Mouse (Mus musculus): ENCODE results near the gene Rlim. TPM values are rescaled to one million over a fixed set of nuclear protein-coding genes. Genes with fewer than 3 reads are reported as not detected.

The Rlim gene
- 10 to 100 TPM; 27.0 to 27.8 TPM for polyA plus RNA-seq (2017; shearing (Covaris generic))

DNA sequence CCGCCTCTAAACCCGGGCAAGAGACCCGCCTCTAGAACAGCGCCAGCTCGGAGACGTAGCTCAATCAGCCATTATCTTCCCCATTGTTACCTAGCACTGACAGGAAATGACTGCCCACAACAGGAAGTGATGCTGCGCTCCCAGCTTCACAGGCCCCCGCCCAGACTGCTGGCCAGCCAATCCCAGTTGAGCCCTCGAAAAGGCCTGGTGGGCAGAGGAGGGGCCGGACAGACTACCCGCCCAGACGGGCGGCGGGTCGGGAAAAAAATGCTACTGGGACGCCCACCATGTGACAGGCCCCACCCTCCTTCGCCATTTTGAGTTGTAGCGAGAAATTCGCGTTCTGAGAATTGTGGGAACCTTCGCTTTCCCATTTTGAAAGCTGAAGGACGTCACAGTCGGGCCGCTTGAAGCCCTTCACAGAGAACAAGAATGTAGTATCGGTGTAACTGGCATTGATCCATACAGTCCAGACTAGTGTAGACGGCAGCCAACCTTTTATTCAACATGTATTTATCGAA is at the start of gene Rlim:
Gene Rlim (minus strand): TSS at position 116 of the 521 bp plus-strand sequence.
- ATAC-seq, result peak; percentile 98

- no peak for ATAC-seq
Observed at GRCm38 (mm10) chrX:104017196-104017595, 36.1 kb upstream of the Rlim start.

- no peak for ATAC-seq
Observed at GRCm38 (mm10) chrX:104015048-104015447, 34.0 kb upstream of the Rlim start.

DNA sequence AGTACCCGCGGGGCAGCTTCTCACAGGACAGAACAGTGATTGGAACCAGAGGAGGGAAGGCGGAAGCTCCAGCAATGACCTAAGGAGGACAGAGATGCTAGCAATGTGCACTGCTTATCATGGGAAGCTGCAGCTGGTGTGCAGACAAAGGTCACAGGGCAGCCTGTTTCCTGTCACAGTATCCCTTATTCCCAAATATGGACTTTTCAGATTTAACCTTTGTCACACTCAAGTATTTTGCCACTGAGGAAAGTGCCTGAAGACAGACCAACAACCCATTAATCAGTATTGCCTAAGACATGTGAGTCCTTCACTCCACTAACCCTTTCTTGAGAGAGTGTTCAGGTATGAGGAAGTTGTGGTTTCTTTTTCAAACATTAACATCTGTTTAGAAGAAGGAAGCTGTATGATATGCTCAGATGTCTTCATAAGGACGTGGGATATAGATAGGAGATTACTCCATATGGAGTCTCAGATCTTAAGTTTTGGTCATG is 32.3 kb upstream of the Rlim start:
- no peak for ATAC-seq

- no peak for ATAC-seq
Observed at GRCm38 (mm10) chrX:103994741-103995140, 13.7 kb upstream of the Rlim start.

DNA sequence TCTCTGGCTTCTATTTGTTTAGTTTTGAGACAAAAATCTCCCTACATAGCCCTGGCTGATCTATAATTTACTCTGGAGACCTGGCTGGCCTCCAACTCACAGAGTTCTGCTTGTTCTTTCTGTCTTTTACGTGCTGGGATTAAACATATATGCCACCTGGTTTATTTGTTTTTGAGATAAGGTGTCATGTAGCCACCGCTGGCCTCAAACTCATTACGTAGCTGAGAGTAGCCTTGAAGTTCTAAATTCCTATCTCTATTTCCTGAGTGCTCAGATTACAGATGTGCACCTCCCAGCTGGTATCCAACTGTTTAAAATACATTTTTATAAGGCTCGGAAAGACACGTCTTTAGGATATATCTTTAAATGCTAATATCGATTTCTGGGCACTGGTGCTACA is 12.8 kb upstream of the Rlim start:
- no peak for ATAC-seq

DNA sequence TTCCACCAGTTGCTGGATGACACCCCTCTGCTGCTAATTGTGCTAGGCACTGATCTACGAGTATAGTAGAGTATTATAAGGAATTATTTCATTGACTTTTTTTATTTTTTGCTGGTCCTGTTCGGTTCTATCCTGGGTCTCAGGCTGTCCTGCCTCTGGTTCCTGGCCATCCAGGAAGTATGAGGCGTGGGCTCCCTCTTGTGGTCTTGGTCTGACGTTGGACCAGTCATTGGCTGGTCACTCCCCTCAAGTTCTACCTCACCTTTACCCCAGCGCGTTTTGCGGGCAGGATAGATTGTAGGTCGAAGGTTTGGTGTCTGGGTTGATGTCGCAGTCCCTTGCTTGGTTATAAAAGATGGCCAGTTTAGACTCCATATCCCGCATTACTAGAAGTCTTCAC is 10.6 kb upstream of the Rlim start:
- no peak for ATAC-seq

DNA sequence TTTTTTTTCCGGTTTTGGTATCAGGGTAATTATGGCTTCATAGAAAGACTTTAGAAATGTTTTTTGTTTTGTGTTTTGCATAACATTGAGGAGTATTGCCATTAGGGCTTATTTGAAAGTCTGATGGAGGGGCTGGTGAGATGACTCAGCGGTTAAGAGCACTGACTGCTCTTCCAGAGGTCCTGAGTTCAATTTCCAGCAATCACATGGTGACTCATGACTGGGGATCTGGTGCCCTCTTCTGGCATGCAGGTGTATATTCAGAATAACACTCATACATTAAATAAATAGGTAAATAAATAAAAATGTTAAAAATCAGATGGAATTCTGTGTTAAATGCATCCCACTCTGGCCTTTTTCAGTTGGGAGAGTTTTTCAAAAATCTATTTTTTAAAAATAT is 9.3 kb upstream of the Rlim start:
- ATAC-seq, result no peak

GRCm38 (mm10) chrX:103987215-103987964 is 6.3 kb upstream of the Rlim start:
- ATAC-seq, result no peak

DNA sequence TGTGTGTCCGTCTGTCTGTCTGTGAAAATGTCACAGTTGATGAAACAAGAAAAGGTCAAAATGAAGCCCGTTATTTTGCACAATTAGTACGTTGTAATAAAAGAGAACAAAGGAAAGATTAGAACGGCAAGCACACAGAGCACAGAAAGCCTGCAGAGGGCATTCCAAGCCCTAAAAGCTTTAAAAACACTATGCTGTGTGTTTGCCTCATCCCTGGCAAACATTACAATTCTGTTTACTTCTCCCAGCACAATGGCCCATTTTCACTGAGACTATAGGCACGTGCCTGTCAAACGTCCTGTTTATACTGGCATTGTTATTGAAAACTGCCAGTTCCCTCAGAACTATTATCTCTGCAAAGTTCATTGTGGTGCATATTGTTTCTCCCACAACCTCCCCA is 5.1 kb upstream of the Rlim start:
- no peak for ATAC-seq

- ATAC-seq, result no peak
Observed at GRCm38 (mm10) chrX:103984992-103985391, 3.9 kb upstream of the Rlim start.

GRCm38 (mm10) chrX:103981806-103982205 is 722 bp upstream of the Rlim start:
- ATAC-seq, result no peak

DNA sequence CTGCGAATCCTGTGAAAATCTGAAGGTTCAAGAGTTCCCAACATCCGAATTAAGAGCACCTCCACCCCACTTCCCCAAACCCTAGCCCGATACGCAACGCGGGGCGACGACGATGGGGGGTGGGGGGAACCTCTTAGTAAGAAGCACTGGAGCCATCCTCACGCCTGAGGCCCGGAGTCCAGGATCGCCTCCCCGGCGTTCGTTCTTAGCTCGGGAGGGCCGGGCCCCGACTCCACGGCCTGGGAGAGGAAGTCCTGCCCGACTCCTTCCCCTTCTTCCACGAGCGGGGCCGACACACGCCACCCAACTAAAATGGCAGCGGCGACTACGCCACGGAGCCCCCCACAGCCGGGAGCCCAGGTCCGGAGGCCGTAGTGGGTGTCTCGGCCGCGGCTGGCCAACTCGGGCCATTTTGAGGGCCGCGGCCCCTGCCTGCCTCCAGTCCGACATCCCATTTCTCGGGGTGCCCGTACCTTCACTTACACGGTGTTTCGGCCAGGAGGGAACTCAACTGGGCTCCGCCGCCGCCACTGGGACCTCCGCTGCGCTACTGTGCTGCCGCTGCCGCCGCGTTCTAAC is 405 bp downstream of the Rlim start:
- peak; percentile 25 for ATAC-seq

- peak; percentile 10 for ATAC-seq
Observed at GRCm38 (mm10) chrX:103980036-103980435, 1.0 kb downstream of the Rlim start.

DNA sequence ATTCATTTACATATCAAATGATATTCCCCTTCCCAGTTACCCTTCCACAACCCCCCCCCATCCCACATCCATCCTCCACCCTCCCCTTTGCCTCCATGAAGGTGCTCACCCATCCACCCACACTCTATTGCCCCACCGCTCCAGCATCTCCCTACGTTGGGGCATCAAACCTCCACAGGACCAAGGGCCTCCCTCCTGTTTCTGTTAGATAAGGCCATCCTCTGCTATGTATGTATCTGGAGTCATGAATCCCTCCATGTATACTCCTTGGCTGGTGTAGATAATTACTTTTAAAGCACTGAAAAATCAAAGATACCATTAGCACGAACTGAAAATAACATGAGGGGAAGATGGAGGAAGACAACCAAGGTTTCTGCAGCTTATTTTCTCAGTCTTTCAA is 41.4 kb downstream of the Rlim start:
- no peak for ATAC-seq

- ATAC-seq, result no peak
Observed at GRCm38 (mm10) chrX:103937333-103937732, 43.8 kb downstream of the Rlim start.

DNA sequence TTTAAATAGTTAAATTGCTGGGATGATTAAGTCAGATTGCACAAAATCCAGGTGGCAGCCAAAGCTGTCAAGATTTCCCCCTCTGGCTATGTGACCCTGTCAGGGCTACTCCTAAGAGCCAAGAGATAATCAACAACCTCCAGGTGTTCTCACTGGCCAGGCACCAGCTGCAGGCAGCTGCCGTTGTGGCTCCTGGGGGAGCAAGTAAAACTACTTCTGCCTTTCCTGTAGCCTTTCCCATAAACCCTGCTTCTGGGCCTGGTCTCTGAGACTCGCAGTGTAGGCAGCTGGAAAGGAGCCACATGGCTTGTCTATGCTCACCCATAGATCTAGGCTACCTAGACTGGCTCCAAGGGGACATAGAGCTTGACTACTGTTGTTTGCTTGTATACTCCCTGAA is 58.6 kb downstream of the Rlim start:
- ATAC-seq, result no peak

DNA sequence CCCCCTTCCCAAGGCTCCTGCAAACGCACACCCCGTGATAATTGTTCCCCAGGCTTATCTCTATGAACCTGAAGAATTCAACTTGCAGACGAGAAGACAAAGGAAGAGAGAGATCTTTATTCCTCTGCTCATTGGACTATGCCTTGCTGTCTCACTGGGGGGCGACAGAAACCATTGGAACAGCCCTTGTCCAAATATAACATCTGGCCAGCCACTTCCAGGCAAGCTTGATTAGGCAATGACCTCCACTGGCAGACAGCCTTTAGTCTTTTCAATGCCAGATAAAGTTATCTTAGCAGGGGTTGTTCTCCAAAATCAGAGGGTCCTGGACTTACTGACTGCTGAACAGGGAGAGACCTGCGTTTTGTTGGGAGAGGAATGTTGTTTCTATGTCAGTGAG is 62.1 kb downstream of the Rlim start:
- ATAC-seq, result no peak

DNA sequence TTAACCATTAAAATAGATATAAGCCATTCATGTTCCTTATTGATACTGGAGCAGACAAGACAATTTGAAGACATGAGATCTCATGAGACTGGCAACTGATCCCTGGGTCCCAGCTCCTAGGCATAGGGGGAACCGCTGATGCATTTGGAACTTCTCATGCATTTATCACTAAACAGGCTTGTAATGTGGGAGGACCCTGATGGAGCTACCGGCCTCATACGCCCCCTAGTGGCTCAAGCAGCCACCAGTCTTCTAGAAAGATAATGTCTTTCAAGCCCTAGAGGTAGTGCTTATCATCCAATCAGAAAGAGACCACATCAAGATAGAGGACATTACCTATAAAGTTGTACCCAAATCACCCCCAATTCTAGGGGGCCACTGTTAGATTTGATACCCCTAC is 66.3 kb downstream of the Rlim start:
- no peak for ATAC-seq

Other genes with a start within 250 kb of the Rlim start
- gene Slc16a2, start 159.3 kb downstream of the Rlim start, polyA plus RNA-seq (2017; shearing (Covaris generic)), result not detected
- gene Nexmif, start 219.9 kb upstream of the Rlim start, polyA plus RNA-seq (2017; shearing (Covaris generic)), result not detected

Measured in activated CD4-positive, CD25-positive, alpha-beta regulatory T cell, adult 4 months (primary cell).